Mouse (Mus musculus): ENCODE results near the gene Upp1.

Gene Upp1

DNA sequence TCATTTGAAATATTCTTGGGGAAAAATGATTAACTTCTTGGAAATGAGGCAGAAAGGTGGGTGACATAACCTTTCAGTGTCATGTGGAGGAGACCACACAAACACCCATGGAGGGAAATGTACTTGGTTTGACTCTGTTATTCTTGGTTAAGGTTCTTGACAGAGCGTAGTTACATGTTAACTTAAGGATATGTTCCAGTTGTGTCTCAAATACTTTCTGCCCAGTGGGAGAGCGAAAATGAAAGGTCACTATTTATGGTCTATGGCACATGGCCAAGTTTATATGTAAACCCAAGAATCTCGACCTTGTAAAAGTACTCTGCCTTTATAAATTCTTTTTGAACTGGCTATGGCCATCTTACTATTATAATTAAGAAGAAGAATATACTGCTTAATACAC, 42.0 kb downstream of the Upp1 start:
- DNase-seq (ENCODE audit: low read depth, low spot score) = no peak

DNA sequence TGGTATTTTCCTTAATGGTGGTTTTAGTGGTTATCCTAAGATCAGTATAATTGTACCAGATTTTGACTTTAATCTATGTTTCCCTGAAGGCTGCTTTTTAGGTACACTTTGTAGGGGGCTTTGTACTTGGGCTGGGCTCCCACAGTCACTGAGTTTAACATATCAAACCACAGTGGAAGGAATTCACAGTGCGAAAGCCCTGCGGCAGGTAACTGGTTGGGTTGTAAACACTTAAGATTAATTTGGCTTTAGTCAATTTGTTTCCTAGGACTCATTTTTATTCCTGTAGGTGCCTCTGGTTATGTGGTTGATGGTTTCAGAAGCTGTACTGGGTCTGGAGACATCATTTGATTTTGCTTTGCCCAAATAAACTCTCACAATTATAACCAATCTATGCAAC, 49.4 kb downstream of the Upp1 start:
- DNase-seq (ENCODE audit: low read depth, low spot score) = no peak

DNA sequence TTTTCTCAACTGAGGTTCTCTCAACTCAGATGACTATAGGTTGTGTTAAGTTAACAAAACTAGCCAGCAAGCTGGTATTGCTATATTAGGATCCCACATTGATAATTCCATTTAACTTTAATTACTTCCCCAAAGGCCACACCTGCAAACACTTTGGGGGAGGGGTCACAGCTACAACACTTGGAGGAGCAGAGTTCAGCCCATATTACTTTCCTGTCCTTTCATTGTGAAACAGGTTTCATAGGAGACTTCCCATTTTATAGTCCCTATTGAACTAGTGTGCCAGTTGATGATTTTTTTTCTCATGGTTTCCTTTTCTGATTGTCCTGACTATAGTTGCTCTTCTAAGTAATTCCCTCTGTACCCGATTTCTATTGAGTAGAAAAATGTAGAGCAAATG, 63.6 kb downstream of the Upp1 start:
- no peak for DNase-seq (ENCODE audit: low read depth, low spot score)

Data from WW6 (cell line).